19 mouse cellular contexts compared by ENCODE assay signal in the genomic region with DNA sequence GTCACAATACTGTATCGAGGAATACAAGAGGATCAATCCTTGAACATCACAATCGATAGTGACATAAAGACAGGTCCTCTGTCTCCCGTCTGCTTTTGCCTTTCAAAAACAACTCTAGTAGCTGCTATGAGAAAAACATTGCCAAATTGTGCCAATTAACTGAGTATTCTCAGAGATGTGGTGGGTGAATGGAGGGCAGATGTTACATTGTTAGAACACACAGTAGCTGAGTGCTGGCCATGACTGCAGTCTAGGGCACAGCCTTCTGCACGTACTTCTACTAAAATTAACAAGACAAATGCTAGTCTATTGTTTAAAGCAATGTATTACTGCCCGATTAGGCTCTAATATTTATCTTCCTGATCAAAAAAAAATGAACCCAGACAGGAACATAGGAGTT. TPM values are rescaled to one million over a fixed set of nuclear protein-coding genes. Genes with fewer than 3 reads are reported as not detected.
DNase-seq lines count a peak whose midpoint lies in the region; ATAC-seq lines count a peak whose summit lies in the region.
"Had no signal": no experiment of that assay in that cellular context is flagged by ENCODE, and none has a peak within 500 bp of the region (broad histone marks: within the 10 kb centered on the region; RNA-seq: fewer than 3 reads in every experiment).

No protein-coding gene starts in this region.

- no peaks in the 10 kb centered on the region for H3K9me3 ChIP-seq in forebrain, embryonic 14.5 days (replicated peaks; ENCODE audit: control insufficient read depth, low read length)
- no peaks in the 10 kb centered on the region for H3K9me3 ChIP-seq in forebrain, embryonic 15.5 days
- H3K9me3 ChIP-seq in hindbrain, embryonic 14.5 days (ENCODE audit: control insufficient read depth, low read length) = no peaks in the 10 kb centered on the region
- no peaks in the 10 kb centered on the region for H3K9me3 ChIP-seq in hindbrain, embryonic 13.5 days
- H3K9me3 ChIP-seq: embryonic facial prominence, embryonic 12.5 days; heart, embryonic 12.5 days had no signal

- H3K36me3 ChIP-seq in forebrain, embryonic 14.5 days (ENCODE audit: control insufficient read depth, insufficient read depth, low read length) = no peaks in the 10 kb centered on the region
- H3K36me3 ChIP-seq in forebrain, embryonic 15.5 days = no peaks in the 10 kb centered on the region
- H3K36me3 ChIP-seq in hindbrain, embryonic 14.5 days (replicated peaks; ENCODE audit: control insufficient read depth, insufficient read depth) = no peaks in the 10 kb centered on the region
- no peaks in the 10 kb centered on the region for H3K36me3 ChIP-seq in hindbrain, embryonic 13.5 days
- H3K36me3 ChIP-seq: embryonic facial prominence, embryonic 12.5 days; heart, embryonic 12.5 days had no signal

- no peak overlapping the region for H3K4me3 ChIP-seq in forebrain, embryonic 14.5 days (ENCODE audit: low read depth, low read length)
- H3K4me3 ChIP-seq in forebrain, embryonic 15.5 days = no peak overlapping the region
- H3K4me3 ChIP-seq in hindbrain, embryonic 14.5 days (replicated peaks; ENCODE audit: low read length) = no peak overlapping the region
- no peak overlapping the region for H3K4me3 ChIP-seq in hindbrain, embryonic 13.5 days
- H3K4me3 ChIP-seq: embryonic facial prominence, embryonic 12.5 days; heart, embryonic 12.5 days had no signal

- ATAC-seq in forebrain, embryonic 14.5 days = 0 out of 2 replicates have a peak, but pooled peaks have one; percentile 26
- no peak for ATAC-seq in forebrain, embryonic 15.5 days (replicated peaks)
- ATAC-seq in hindbrain, embryonic 14.5 days (ENCODE audit: low FRiP score) = no peak
- ATAC-seq in hindbrain, embryonic 13.5 days (ENCODE audit: low FRiP score) = no peak
- ATAC-seq in erythroblast, adult 5-6 weeks (replicated peaks; ENCODE audit: low FRiP score, poor library complexity, severe bottlenecking) = no peak
- ATAC-seq: activated CD4-positive, CD25-positive, alpha-beta regulatory T cell, adult 4 months; hindbrain, postnatal 0 days; Patski had no signal

- H3K4me2 ChIP-seq in forebrain, embryonic 14.5 days (ENCODE audit: low read length) = no peak overlapping the region
- H3K4me2 ChIP-seq in forebrain, embryonic 15.5 days (replicated peaks) = no peak overlapping the region
- H3K4me2 ChIP-seq in hindbrain, embryonic 14.5 days (replicated peaks) = no peak overlapping the region
- no peak overlapping the region for H3K4me2 ChIP-seq in hindbrain, embryonic 13.5 days
- H3K4me2 ChIP-seq: embryonic facial prominence, embryonic 12.5 days; heart, embryonic 12.5 days had no signal

- DNase-seq in forebrain, embryonic 14.5 days (ENCODE audit: low spot score) = peak; percentile 46
- no peak for DNase-seq in hindbrain, embryonic 14.5 days (ENCODE audit: low spot score)
- DNase-seq in layer of hippocampus, adult 9-11 months = peak; percentile 26
- DNase-seq in layer of hippocampus, postnatal 10 days (ENCODE audit: low spot score in 2 of 2) = no peak
- peak; percentile 48 for DNase-seq in retina, postnatal 1 day
- DNase-seq: adrenal gland, postnatal 25 days; cerebellum, adult 11 months; cerebellum, adult 9-10 months; cerebellum, postnatal 25 days; gastrocnemius, postnatal 10 days; kidney, adult 11 months had no signal

- no peaks in the 10 kb centered on the region for H3K27me3 ChIP-seq in forebrain, embryonic 14.5 days (replicated peaks; ENCODE audit: control insufficient read depth, insufficient read depth, low read length)
- no peaks in the 10 kb centered on the region for H3K27me3 ChIP-seq in forebrain, embryonic 15.5 days
- H3K27me3 ChIP-seq in hindbrain, embryonic 14.5 days (ENCODE audit: control insufficient read depth, insufficient read depth, low read length) = no peaks in the 10 kb centered on the region
- H3K27me3 ChIP-seq in hindbrain, embryonic 13.5 days = no peaks in the 10 kb centered on the region
- H3K27me3 ChIP-seq: embryonic facial prominence, embryonic 12.5 days; heart, embryonic 12.5 days had no signal

- H3K9ac ChIP-seq in forebrain, embryonic 14.5 days (ENCODE audit: low read length) = no peak overlapping the region
- H3K9ac ChIP-seq in forebrain, embryonic 15.5 days (replicated peaks) = no peak overlapping the region
- H3K9ac ChIP-seq in hindbrain, embryonic 14.5 days = no peak overlapping the region
- no peak overlapping the region for H3K9ac ChIP-seq in hindbrain, embryonic 13.5 days
- H3K9ac ChIP-seq: embryonic facial prominence, embryonic 12.5 days; heart, embryonic 12.5 days had no signal

- 45% methylated on average over 5 of the region's 5 CpGs for WGBS in forebrain, embryonic 14.5 days
- WGBS in forebrain, embryonic 15.5 days = 43% methylated on average over 5 of the region's 5 CpGs
- 68% methylated on average over 5 of the region's 5 CpGs for WGBS in hindbrain, embryonic 14.5 days
- 73% methylated on average over 5 of the region's 5 CpGs for WGBS in hindbrain, embryonic 13.5 days

- H3K4me1 ChIP-seq in forebrain, embryonic 14.5 days (ENCODE audit: control insufficient read depth, insufficient read depth, low read length) = no peaks in the 10 kb centered on the region
- H3K4me1 ChIP-seq in forebrain, embryonic 15.5 days = 0 out of 2 replicates have a peak, but pooled peaks cover 4% of the 10 kb centered on the region
- H3K4me1 ChIP-seq in hindbrain, embryonic 14.5 days (replicated peaks; ENCODE audit: control insufficient read depth, insufficient read depth, low read length) = no peaks in the 10 kb centered on the region
- H3K4me1 ChIP-seq in hindbrain, embryonic 13.5 days (replicated peaks) = 0 out of 2 replicates have a peak, but pooled peaks cover 3% of the 10 kb centered on the region
- H3K4me1 ChIP-seq: embryonic facial prominence, embryonic 12.5 days; heart, embryonic 12.5 days had no signal

- no peak overlapping the region for H3K27ac ChIP-seq in forebrain, embryonic 14.5 days (ENCODE audit: low read depth, low read length)
- no peak overlapping the region for H3K27ac ChIP-seq in forebrain, embryonic 15.5 days (replicated peaks)
- 0 out of 2 replicates have a peak overlapping the region, but pooled peaks have one; percentile 9 for H3K27ac ChIP-seq in hindbrain, embryonic 14.5 days
- H3K27ac ChIP-seq in hindbrain, embryonic 13.5 days = no peak overlapping the region
- H3K27ac ChIP-seq: embryonic facial prominence, embryonic 12.5 days; hindbrain, postnatal 0 days had no signal

RNA-seq across cellular contexts. Expression of a gene that starts 27.2 kb away (rescaled TPM):
- polyA plus RNA-seq in forebrain, embryonic 14.5 days (2014; fragmentation: Nextera tagmentation; extraction: Ambion mirVana) = 9.1 and 10.3 TPM in 2 replicates
- polyA plus RNA-seq in forebrain, embryonic 15.5 days (2015; fragmentation: Nextera tagmentation; extraction: Ambion mirVana) = 9.5 and 10.1 TPM in 2 replicates
- 14.0 and 14.6 TPM in 2 replicates for polyA plus RNA-seq in hindbrain, embryonic 14.5 days (2014; fragmentation: Nextera tagmentation; extraction: Ambion mirVana)
- polyA plus RNA-seq in hindbrain, embryonic 13.5 days (2015; fragmentation: Nextera tagmentation; extraction: Ambion mirVana) = 12.6 and 13.6 TPM in 2 replicates
- 10 to 100 TPM; 11.7 to 11.8 TPM for total RNA-seq in layer of hippocampus, postnatal 10 days (2021)
- total RNA-seq in erythroblast, adult 5-6 weeks (2015; ENCODE audit: low replicate concordance) = 3.3 and 4.6 TPM in 2 replicates
- 1.3 and 2.2 TPM in 2 replicates for total RNA-seq in erythroblast, adult 5-6 weeks (2017; ENCODE audit: low replicate concordance)

Comparison
In these comparisons a context has a peak if more than half of its experiments do, and no peak if none do; other contexts are left out.
1. DNase-seq: peak in forebrain, embryonic 14.5 days (single experiment), layer of hippocampus, adult 9-11 months (single experiment) and retina, postnatal 1 day (single experiment); none in hindbrain, embryonic 14.5 days (single experiment) and layer of hippocampus, postnatal 10 days (0 of 2).